Mouse (Mus musculus) limb, embryonic 14.5 days (tissue): ENCODE data around the gene Cdk6. TPM values are rescaled to one million over a fixed set of nuclear protein-coding genes. Genes with fewer than 3 reads are reported as not detected.

ENCODE experiments used
- ATAC-seq: fragments of 200-750 bp; cut with Nextera tagmentation; 2 replicates; pipeline ENCODE4 v1.8.0; 2017; ENCODE audit warnings: low read depth, moderate number of reproducible peaks, moderate TSS enrichment; ENCODE audit not compliant: low FRiP score
- DNase-seq: peaks from one replicate; pipeline ENCODE4 v3.0.0-alpha.2; 2015; ENCODE audit warnings: low spot score
- H3K27ac ChIP-seq: fragments of 300-500 bp; sonication (generic); replicated peaks from 2 replicates; pipeline ENCODE4 v1.5.1; 2014; ENCODE audit warnings: low read depth, mild to moderate bottlenecking, low read length, moderate library complexity, mixed read lengths
- H3K27me3 ChIP-seq: fragments of 300-500 bp; sonication (generic); 2 replicates; pipeline ENCODE4 v1.6.1; 2014; ENCODE audit warnings: low read length, mixed read lengths; ENCODE audit not compliant: control insufficient read depth, insufficient read depth
- H3K36me3 ChIP-seq: fragments of 300-500 bp; sonication (generic); 2 replicates; pipeline ENCODE4 v1.6.1; 2014; ENCODE audit warnings: mild to moderate bottlenecking, low read length, moderate library complexity, mixed read lengths; ENCODE audit not compliant: control insufficient read depth, insufficient read depth
- H3K4me1 ChIP-seq: fragments of 300-500 bp; sonication (generic); 2 replicates; pipeline ENCODE4 v1.6.1; 2014; ENCODE audit warnings: antibody characterized with exemption, low read length, mixed read lengths; ENCODE audit not compliant: control insufficient read depth, insufficient read depth
- H3K4me2 ChIP-seq: fragments of 300-500 bp; sonication (generic); replicated peaks from 2 replicates; pipeline ENCODE4 v1.6.1; 2014; ENCODE audit warnings: low read depth, mild to moderate bottlenecking, low read length, moderate library complexity; ENCODE audit not compliant: severe bottlenecking
- H3K4me3 ChIP-seq: fragments of 300-500 bp; sonication (generic); replicated peaks from 2 replicates; pipeline ENCODE4 v1.5.1; 2014; ENCODE audit warnings: low read length
- H3K9ac ChIP-seq: fragments of 300-500 bp; sonication (generic); 2 replicates; pipeline ENCODE4 v1.6.1; 2014; ENCODE audit warnings: mild to moderate bottlenecking, low read depth, low read length, moderate library complexity; ENCODE audit not compliant: severe bottlenecking
- H3K9me3 ChIP-seq: fragments of 300-500 bp; sonication (generic); 2 replicates; pipeline ENCODE4 v1.6.1; 2016; ENCODE audit warnings: low read length; ENCODE audit not compliant: control insufficient read depth
- POLR2A ChIP-seq: fragments of 200-500 bp; IDR thresholded peaks from 2 replicates; pipeline ENCODE4 v1.8.0; 2012; ENCODE audit warnings: inconsistent platforms, mild to moderate bottlenecking, moderate library complexity, borderline replicate concordance; ENCODE audit not compliant: insufficient read depth, insufficient read length; ENCODE audit errors: extremely low read depth
- WGBS: fragments of 180-500 bp; shearing (Covaris S2); extraction: QIAGEN DNeasy Blood & Tissue Kit; methylation state at CpG from one replicate; pipeline ENCODE4 v1.1.7; 2014; 5-methylcytosine and 5-hydroxymethylcytosine counted together
- polyA plus RNA-seq, 2 experiments: library from polyadenylated mRNA; depleted of rRNA in 1 of 2; stranded (reverse) in 1 of 2; unstranded in 1 of 2; fragments of >200 nt; fragmentation: Nextera tagmentation in 1 of 2; extraction: Ambion mirVana in 1 of 2; gene quantifications; 2 replicates each; pipeline versions ENCODE4 v1.2.1 to v1.2.3; 2012 to 2014

Gene Cdk6
- polyA plus RNA-seq, 2 experiments: 11.3 to 23.8 TPM

DNA sequence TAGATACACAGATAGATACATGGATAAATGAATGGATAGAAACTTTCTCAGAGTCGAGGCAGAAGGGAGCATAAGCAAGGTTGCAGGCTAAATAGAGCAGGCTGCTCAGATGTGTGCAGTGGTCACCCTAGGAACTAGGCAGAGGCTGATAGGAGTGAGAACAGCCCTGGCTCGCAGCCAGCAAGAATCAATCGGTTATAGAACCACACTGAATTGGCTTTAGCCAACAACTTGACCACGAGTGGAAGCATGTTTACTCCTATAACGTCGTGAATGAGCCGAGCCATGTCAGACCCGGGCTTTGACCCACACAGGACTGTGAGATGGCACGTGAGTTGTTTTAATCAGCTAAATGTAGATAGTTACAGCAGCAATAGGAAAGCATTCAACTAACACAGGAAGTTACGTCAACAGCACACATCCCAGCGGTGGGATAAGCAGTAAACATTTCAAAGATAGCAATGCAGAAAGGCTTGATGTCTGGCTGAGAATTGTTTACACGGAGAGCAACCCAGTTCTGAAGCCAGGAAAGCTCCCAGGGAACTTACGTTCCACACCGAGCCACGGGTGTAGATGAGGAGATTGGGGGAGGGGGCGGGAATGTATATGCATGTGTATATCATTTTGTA is 147.0 kb downstream of the Cdk6 start:
- H3K4me2 ChIP-seq: no peak overlapping the region
- no peak for ATAC-seq
- no peaks in the 10 kb centered on the region for H3K9me3 ChIP-seq
- peaks cover 5% of the 10 kb centered on the region; the same call in 1 of the 2 replicates for H3K4me1 ChIP-seq
- no peaks in the 10 kb centered on the region for H3K36me3 ChIP-seq
- no peak for TF ChIP-seq POLR2A
- H3K9ac ChIP-seq: no peak overlapping the region
- H3K4me3 ChIP-seq: no peak overlapping the region
- no peak overlapping the region for H3K27ac ChIP-seq
- no peak for DNase-seq
- H3K27me3 ChIP-seq: no peaks in the 10 kb centered on the region
- 75% methylated on average over 16 of the region's 16 CpGs for WGBS

DNA sequence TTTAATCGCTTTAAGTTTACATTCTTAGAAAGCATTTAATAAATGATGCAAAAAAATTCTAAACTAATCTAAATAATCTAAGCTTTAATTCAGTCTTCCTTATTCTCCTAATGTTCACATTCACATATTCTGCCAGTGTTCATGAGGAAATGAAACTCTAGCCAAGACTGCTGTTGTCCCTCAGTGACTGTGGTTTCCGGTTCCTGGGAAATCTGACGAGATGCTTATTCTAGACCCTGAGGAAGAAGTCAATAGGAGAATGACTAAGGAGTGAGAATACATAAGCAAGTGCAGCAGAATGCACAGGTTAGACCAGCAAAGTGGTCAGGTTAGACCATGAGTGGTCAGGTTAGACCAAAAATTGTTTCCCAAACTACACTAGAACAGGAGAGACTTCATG is 149.1 kb downstream of the Cdk6 start:
- no peak overlapping the region for H3K4me3 ChIP-seq
- no peak overlapping the region for H3K27ac ChIP-seq
- 88% methylated on average over 3 of the region's 3 CpGs for WGBS
- no peak for DNase-seq
- no peak overlapping the region for H3K4me2 ChIP-seq
- TF ChIP-seq POLR2A: no peak
- no peaks in the 10 kb centered on the region for H3K36me3 ChIP-seq
- H3K27me3 ChIP-seq: no peaks in the 10 kb centered on the region
- no peak for ATAC-seq
- H3K4me1 ChIP-seq: peaks cover 5% of the 10 kb centered on the region; the same call in 1 of the 2 replicates
- H3K9me3 ChIP-seq: no peaks in the 10 kb centered on the region
- H3K9ac ChIP-seq: no peak overlapping the region

DNA sequence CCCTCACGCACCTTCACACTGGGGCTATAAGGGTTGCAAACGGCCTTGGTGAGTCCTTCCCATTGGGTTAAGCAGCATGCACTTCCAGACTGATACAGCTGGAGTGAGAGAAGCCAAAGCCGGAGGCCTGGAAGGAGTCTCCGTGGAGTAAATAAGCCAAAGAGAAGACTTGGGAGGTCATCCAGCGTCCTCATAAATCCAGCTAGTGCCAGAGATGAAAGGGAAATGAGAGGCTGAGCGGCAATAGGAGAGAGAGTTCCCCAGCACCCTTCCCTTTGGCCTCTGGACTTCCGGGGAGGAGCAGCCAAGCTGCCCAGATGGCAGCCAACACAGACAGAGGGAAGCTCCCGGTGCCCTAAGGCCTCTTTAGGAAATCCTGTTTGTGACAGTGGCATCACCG is 149.8 kb downstream of the Cdk6 start:
- 34% methylated on average over 9 of the region's 9 CpGs for WGBS
- H3K4me3 ChIP-seq: no peak overlapping the region
- no peak for ATAC-seq
- no peaks in the 10 kb centered on the region for H3K36me3 ChIP-seq
- H3K9ac ChIP-seq: no peak overlapping the region
- H3K27me3 ChIP-seq: no peaks in the 10 kb centered on the region
- no peak for TF ChIP-seq POLR2A
- H3K27ac ChIP-seq: no peak overlapping the region
- DNase-seq: no peak
- no peak overlapping the region for H3K4me2 ChIP-seq
- H3K9me3 ChIP-seq: no peaks in the 10 kb centered on the region
- peaks cover 5% of the 10 kb centered on the region; the same call in 1 of the 2 replicates for H3K4me1 ChIP-seq

DNA sequence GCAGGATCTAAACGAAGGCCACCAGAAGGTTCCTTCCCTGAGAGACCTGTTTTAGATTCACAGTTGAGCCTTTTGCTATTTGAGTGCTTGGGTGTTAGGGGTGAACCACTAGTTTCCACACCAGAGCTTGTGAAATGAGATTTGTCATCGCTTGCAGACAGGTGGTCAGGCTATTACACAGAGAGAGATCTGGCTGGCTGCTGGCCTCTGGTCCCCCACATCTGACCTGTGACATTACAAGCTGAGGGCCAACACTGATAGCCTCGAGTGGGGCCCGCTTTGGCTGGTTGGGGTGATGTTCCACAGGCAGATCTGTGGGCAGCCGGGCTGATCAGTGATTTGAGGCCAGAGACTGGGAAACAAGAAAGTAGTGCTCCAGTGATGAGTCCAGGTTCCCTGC is 150.6 kb downstream of the Cdk6 start:
- no peak overlapping the region for H3K4me3 ChIP-seq

DNA sequence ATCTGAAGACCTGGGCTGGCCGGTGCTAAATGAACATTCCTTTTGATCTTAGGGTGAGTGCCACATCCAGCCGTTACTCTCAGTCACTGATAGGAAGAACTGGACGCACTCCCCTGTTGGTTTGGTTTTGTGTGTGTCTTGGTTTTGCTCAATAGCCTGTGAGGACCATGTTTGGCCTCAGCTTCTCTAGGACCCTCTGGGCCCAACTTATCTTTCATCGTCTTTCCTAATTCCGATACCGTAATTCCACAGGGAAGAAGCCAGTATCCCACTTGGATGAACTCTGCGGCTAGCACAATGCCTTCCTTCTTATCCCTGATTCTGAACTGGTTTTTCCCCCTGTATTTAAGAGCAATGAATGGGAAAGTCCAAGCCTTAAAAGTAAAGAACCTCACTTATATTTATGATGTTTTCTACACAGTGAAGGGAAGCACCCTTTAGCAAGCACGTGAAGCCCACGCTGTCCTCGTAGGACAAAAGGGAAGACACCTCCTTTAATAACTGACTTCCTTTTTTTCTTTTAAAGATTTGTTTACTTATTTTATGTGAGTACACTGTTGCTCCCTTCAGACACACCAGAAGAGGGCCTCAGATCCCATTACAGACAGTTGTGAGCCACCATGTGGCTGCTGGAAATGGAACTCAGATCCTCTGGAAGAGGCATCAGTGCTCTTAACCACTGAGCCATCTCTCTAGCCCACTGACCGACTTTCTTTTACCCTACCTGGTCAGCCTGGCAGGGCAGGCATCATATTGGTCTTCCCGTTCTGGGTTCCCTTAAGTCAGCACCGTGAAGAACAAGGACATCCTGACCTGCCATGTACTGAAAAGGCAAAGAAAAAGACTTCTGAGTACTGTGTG is 151.7 kb downstream of the Cdk6 start:
- Histone ChIP-seq H3K9me3 (no peaks in the 10 kb centered on the region), H3K4me3 (no peak overlapping the region), H3K36me3 (no peaks in the 10 kb centered on the region), H3K27me3 (no peaks in the 10 kb centered on the region), H3K4me1 (no peaks in the 10 kb centered on the region), H3K9ac (no peak overlapping the region), H3K4me2 (no peak overlapping the region), H3K27ac (no peak overlapping the region)
- DNase-seq (no peak), ATAC-seq (no peak)
- 84% methylated on average over 13 of the region's 13 CpGs for WGBS
- TF ChIP-seq POLR2A: no peak

More for the DNA sequence above, 150.6 kb downstream of the Cdk6 start:
- Histone ChIP-seq H3K4me2 (no peak overlapping the region), H3K27me3 (no peaks in the 10 kb centered on the region), H3K27ac (no peak overlapping the region), H3K9ac (no peak overlapping the region), H3K9me3 (no peaks in the 10 kb centered on the region), H3K4me1 (peaks cover 1% of the 10 kb centered on the region; the same call in 1 of the 2 replicates), H3K36me3 (no peaks in the 10 kb centered on the region)
- DNase-seq (no peak), ATAC-seq (no peak)
- no peak for TF ChIP-seq POLR2A
- WGBS: 48% methylated on average over 5 of the region's 5 CpGs
